Mouse (Mus musculus) hematopoietic stem cell, adult 5-6 weeks (primary cell): Measurements from ENCODE around the gene Olfr774. TPM values are rescaled to one million over a fixed set of nuclear protein-coding genes. Genes with fewer than 3 reads are reported as not detected.
"Not testable (repeated sequence)": the region's sequence is repeated elsewhere in the genome, so short reads cannot be mapped to it uniquely, and the experiment has no call there.

ENCODE experiments used
- ATAC-seq, 2 experiments: fragments of 125-278 bp in 1 of 2; replicated peaks in 1 of 2; 2 replicates each; pipeline ENCODE4 v1.8.0; 2016 to 2017; ENCODE audit warnings: inconsistent platforms in 2 of 2, mild to moderate bottlenecking in 2 of 2, moderate number of reproducible peaks in 2 of 2, low read depth in 1 of 2, moderate TSS enrichment in 1 of 2; ENCODE audit not compliant: low FRiP score in 2 of 2, poor library complexity in 2 of 2, severe bottlenecking in 2 of 2, insufficient read depth in 1 of 2, low TSS enrichment in 1 of 2
- total RNA-seq: library from RNA; stranded (forward); fragments of 172-1452, 232-1000 nt; gene quantifications from 2 replicates; pipeline ENCODE4 v1.2.3, GENCODE M21; 2017

The Olfr774 gene
- not detected in 2 replicates for total RNA-seq

DNA sequence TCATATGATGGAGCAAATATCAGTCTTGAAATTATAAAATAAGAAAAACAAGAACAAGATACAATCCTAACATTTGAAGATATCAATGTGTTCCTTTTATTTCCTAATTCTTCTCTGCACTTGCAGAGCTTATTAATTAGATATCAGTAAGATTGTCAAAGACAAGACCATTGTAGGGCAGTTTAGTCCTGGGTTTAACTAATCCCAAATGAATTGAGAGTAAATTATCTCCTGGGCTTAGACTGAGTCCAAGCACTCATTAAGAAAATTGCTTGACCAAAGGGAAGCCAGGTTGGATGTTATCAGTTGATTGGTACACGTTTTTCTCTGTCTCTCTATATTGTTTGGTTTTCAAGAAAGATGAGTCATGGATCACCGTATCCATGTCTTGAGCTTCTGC is at the start of gene Olfr774:
Gene Olfr774 (plus strand): TSS at position 301 of the 400 bp plus-strand sequence.
- ATAC-seq = no peak

DNA sequence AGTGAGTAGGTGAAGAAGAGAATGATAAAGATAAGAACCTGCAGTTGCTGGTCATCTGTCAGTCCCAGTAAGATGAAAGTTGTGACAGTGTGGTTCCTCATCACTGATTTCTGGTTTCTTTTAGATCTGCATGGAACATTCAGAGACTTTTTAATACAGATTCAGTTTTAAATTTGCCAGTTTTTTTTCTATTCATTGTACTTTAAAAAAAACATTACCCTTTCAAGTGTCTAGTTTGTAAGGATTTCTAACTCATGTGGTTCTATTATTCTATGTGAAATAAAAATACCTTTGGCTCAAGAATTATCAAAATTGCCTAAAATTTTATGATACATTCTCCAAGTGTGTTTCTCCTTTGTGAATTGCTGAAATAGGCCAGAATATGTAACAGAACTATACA is 48.7 kb upstream of the Olfr774 start, which contains the start of gene Olfr773:
Gene Olfr773 (minus strand): TSS at position 101 of the 400 bp plus-strand sequence.
- not testable (repeated sequence) for ATAC-seq

DNA sequence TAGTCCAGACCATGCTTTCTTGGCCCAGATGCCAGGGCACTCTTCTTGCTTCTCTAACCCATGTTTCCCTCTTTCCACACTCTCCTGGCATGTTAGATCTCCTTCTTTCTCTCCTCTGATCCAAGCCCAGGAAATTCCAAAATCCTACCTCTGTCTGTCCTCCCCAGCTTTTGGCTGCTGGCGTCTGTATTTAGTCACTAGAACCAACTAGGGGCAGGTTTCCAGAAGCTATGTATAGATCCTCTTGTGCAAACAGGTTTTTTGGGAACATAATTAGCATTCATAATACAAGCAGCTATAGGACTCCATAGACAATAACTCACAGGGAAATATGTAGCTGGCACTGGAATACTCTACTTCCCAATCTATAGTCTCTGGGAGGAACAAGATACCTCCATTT is 5.3 kb upstream of the Olfr774 start:
- ATAC-seq = no peak

DNA sequence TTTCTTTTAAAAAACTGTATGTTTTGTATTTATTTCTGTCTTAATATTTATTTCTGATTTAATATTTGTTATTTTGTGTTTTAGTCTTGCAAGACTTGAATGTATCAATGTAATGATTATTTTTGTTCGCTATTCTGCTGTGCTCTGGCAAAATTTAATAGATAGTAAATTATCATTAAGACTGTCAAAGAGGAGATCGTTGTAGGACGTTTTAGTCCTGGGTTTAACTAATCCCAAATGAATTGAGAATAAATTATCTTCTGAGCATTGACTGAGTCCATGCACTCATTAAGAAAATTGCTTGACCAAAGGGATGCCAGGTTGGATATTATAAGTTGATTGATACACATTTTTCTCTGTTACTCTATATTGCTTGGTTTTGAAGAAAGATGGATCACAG is 12.1 kb downstream of the Olfr774 start, which contains the start of gene Olfr775:
Gene Olfr775 (plus strand): TSS at position 301 of the 400 bp plus-strand sequence.
- ATAC-seq = no peak

DNA sequence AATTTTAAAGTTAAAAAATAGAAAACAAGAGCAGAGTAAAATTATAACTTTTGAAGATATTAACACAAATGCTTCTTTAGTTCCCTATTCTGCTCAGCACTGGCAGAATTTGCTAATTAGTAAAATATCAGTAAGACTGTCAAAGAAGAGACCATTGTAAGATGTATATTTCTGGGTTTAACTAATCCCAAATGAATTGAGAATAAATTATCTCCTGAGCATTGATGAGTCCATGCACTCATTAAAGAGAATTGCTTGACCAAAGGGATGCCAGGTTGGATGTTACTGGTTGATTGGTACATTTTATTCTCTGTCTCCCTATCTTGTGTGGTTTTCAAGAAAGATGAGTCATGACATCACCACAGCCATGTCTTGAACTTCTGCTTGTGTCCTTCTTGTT is 22.8 kb downstream of the Olfr774 start, which contains the start of gene Olfr776:
Gene Olfr776 (plus strand): TSS at position 301 of the 400 bp plus-strand sequence.
- ATAC-seq = no peak

DNA sequence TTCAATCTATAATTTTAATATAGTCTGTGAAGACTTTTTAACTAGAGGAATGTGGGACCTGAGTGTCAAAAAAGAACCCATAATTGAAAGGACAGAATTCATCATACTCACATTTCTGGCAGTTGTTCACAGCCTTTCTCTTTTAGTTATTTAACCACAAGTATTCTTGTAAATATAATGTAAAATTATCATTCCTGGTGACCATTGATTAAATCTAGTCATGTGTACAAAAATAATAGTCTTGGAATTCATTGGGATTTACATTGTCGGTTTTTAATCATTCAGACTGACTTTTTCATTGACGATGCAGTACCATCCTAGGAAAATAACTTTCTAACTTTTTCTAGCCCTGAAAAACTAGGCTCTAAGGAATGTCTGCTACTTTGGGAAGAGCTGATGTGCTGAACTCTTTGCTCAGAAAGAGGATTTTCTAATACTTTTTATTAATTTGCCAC is 35.1 kb downstream of the Olfr774 start, which contains the start of gene Olfr777:
Gene Olfr777 (minus strand): TSS at position 405 of the 455 bp plus-strand sequence.
- no peak for ATAC-seq

Other genes starting within 250 kb of the Olfr774 start
- gene Olfr9, start 246.8 kb upstream of the Olfr774 start, total RNA-seq = not detected in 2 replicates
- not detected in 2 replicates for gene Olfr763, start 225.4 kb upstream of the Olfr774 start, total RNA-seq
- not detected in 2 replicates for gene Olfr764-ps1, start 196.3 kb upstream of the Olfr774 start, total RNA-seq
- not detected in 2 replicates for gene Olfr765, start 186.2 kb upstream of the Olfr774 start, total RNA-seq
- gene Olfr766-ps1, start 167.2 kb upstream of the Olfr774 start, total RNA-seq = not detected in 2 replicates
- gene Olfr767, start 153.3 kb upstream of the Olfr774 start, total RNA-seq = not detected in 2 replicates
- not detected in 2 replicates for gene Olfr768, start 136.8 kb upstream of the Olfr774 start, total RNA-seq
- gene Olfr769, start 118.3 kb upstream of the Olfr774 start, total RNA-seq = not detected in 2 replicates
- not detected in 2 replicates for gene Olfr770, start 97.2 kb upstream of the Olfr774 start, total RNA-seq
- not detected in 2 replicates for gene Olfr771, start 71.5 kb upstream of the Olfr774 start, total RNA-seq
- gene Olfr772, start 58.3 kb upstream of the Olfr774 start, total RNA-seq = not detected in 2 replicates
- not detected in 2 replicates for gene Olfr773, start 48.8 kb upstream of the Olfr774 start, total RNA-seq
- gene Olfr775, start 12.2 kb downstream of the Olfr774 start, total RNA-seq = not detected in 2 replicates
- not detected in 2 replicates for gene Olfr776, start 22.9 kb downstream of the Olfr774 start, total RNA-seq
- not detected in 2 replicates for gene Olfr777, start 35.3 kb downstream of the Olfr774 start, total RNA-seq
- gene Olfr780, start 81.9 kb downstream of the Olfr774 start, total RNA-seq = not detected in 2 replicates
- not detected in 2 replicates for gene Olfr781, start 92.7 kb downstream of the Olfr774 start, total RNA-seq
- not detected in 2 replicates for gene Olfr782, start 112.6 kb downstream of the Olfr774 start, total RNA-seq
- not detected in 2 replicates for gene Olfr784, start 147.9 kb downstream of the Olfr774 start, total RNA-seq
- not detected in 2 replicates for gene Olfr785, start 169.2 kb downstream of the Olfr774 start, total RNA-seq
- not detected in 2 replicates for gene Olfr786, start 191.1 kb downstream of the Olfr774 start, total RNA-seq
- not detected in 2 replicates for gene Olfr787, start 225.7 kb downstream of the Olfr774 start, total RNA-seq
- gene Olfr788, start 234.8 kb downstream of the Olfr774 start, total RNA-seq = not detected in 2 replicates
- not detected in 2 replicates for gene Olfr789, start 248.5 kb downstream of the Olfr774 start, total RNA-seq